ENCODE assay signal across 23 mouse cellular contexts in the genomic region with DNA sequence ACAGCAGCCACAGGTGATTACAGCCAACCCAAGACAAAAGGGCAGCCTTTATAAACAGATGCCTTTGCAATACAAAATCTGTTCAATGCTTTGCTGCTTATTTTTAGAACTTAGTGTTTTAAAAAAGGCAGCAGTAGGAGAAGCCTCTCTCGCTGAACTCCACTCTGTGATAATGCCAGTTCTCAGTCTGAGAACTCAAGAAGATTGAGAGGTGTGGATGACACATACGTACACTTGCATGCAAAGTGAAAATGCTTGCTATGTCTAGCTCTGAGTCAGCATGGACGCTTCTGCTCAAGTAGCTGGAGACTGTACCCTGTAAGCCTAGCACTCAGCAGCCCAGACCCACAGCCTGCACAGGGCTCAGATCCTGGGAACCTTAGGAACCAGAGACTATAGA. TPM values are rescaled to one million over a fixed set of nuclear protein-coding genes. Genes with fewer than 3 reads are reported as not detected.
A peak's percentile ranks its signal among the peaks of the same experiment; 100 is the strongest.
DNase-seq lines count a peak whose midpoint lies in the region; ATAC-seq and TF ChIP-seq lines count a peak whose summit lies in the region.
"Had no signal": no experiment of that assay in that cellular context is flagged by ENCODE, and none has a peak within 500 bp of the region (broad histone marks: within the 10 kb centered on the region; RNA-seq: fewer than 3 reads in every experiment).

No protein-coding gene starts in this region.

- no peaks in the 10 kb centered on the region for H3K27me3 ChIP-seq in heart, embryonic 15.5 days
- H3K27me3 ChIP-seq in CH12.LX (replicated peaks) = no peaks in the 10 kb centered on the region
- H3K27me3 ChIP-seq in liver, embryonic 11.5 days (replicated peaks; ENCODE audit: control insufficient read depth, insufficient read depth, low read length) = no peaks in the 10 kb centered on the region
- H3K27me3 ChIP-seq: forebrain, embryonic 12.5 days; intestine, embryonic 15.5 days; kidney, embryonic 15.5 days; liver, embryonic 13.5 days; lung, embryonic 15.5 days; midbrain, embryonic 13.5 days had no signal

- no peaks in the 10 kb centered on the region for H3K79me2 ChIP-seq in CH12.LX (replicated peaks; ENCODE audit: control insufficient read depth, extremely low read depth, insufficient read depth, poor library complexity, severe bottlenecking)

- no peak for ATAC-seq in heart, embryonic 15.5 days (replicated peaks; ENCODE audit: insufficient number of reproducible peaks, insufficient read depth, low FRiP score, low read depth)
- no peak for ATAC-seq in liver, embryonic 11.5 days (replicated peaks; ENCODE audit: low FRiP score)
- ATAC-seq: CD4-positive, CD25-positive, alpha-beta regulatory T cell, adult 4 months; intestine, embryonic 15.5 days; midbrain, embryonic 13.5 days had no signal

- no peak for TF ChIP-seq POLR2A in CH12.LX (IDR thresholded peaks at IDR 0.05; ENCODE audit: low read depth, low read length)

- 36% methylated on average over 3 of the region's 3 CpGs for WGBS in heart, embryonic 15.5 days
- WGBS in liver, embryonic 11.5 days = 60% methylated on average over 3 of the region's 3 CpGs

- intact Hi-C loops in heart, postnatal 25 days (cut with DNase I) = no loop called here
- intact Hi-C loops in left cerebral cortex, postnatal 14 days (cut with DNase I) = no loop called here

- dilution Hi-C loops in CH12.LX (cut with MboI; ENCODE audit: extremely low pct_ligation_motif_present, extremely low pct_unique_long_range_greater_than_20kb, low sequenced_read_pairs) = no loop called here

- no peak; the same call in 1 of the 2 replicates for TF ChIP-seq RAD21 in CH12.LX (IDR thresholded peaks at IDR 0.05; ENCODE audit: low read depth, low read length)

- no peak overlapping the region for H3K9ac ChIP-seq in heart, embryonic 15.5 days
- no peak overlapping the region for H3K9ac ChIP-seq in CH12.LX (ENCODE audit: insufficient read depth, low read depth)
- H3K9ac ChIP-seq in liver, embryonic 11.5 days (ENCODE audit: low read depth, low read length) = no peak overlapping the region
- H3K9ac ChIP-seq: forebrain, embryonic 12.5 days; hindbrain, embryonic 14.5 days; intestine, embryonic 15.5 days; kidney, embryonic 15.5 days; liver, embryonic 13.5 days; lung, embryonic 15.5 days; midbrain, embryonic 13.5 days had no signal

- no peaks in the 10 kb centered on the region for H3K9me3 ChIP-seq in heart, embryonic 15.5 days (replicated peaks)
- no peaks in the 10 kb centered on the region for H3K9me3 ChIP-seq in CH12.LX (replicated peaks; ENCODE audit: low read length)
- H3K9me3 ChIP-seq in liver, embryonic 11.5 days (ENCODE audit: control insufficient read depth, low read length) = no peaks in the 10 kb centered on the region
- H3K9me3 ChIP-seq: forebrain, embryonic 12.5 days; intestine, embryonic 15.5 days; kidney, embryonic 15.5 days; limb, embryonic 10.5 days; liver, embryonic 13.5 days; lung, embryonic 15.5 days; midbrain, embryonic 13.5 days had no signal

- DNase-seq in heart, postnatal 25 days (ENCODE audit: low spot score) = no peak
- DNase-seq in A20 (ENCODE audit: low read depth, low spot score) (peak; percentile 12), CH12.LX (ENCODE audit: extremely low read depth) (peak; percentile 48)
- peak; percentile 26 to 48 for DNase-seq in left cerebral cortex, postnatal 14 days (ENCODE audit: low spot score in 2 of 2)
- DNase-seq in testis, postnatal 10 days (ENCODE audit: low spot score) = no peak
- DNase-seq in liver, embryonic 11.5 days (ENCODE audit: low spot score) = no peak
- DNase-seq: adrenal gland, adult 8-10 months; cerebellum, adult 11-12 months; cerebellum, postnatal 36 days; gastrocnemius, postnatal 25 days; liver, embryonic 13.5 days; thymus, postnatal 14 days had no signal

- in situ Hi-C loops in CH12.LX (cut with MboI; ENCODE audit: low pct_ligation_motif_present, low pct_unique_long_range_greater_than_20kb, low sequenced_read_pairs) = loop anchor here (5.0 kb wide), 1 partner anchor 175 kb away; no protein-coding TSS in a partner anchor

- no peaks in the 10 kb centered on the region for H3K36me3 ChIP-seq in heart, embryonic 15.5 days
- H3K36me3 ChIP-seq in CH12.LX (replicated peaks in 1 of 2; ENCODE audit: control insufficient read depth in 1 of 2, insufficient read depth in 1 of 2, low read length in 1 of 2) = no peaks in the 10 kb centered on the region
- H3K36me3 ChIP-seq in liver, embryonic 11.5 days (ENCODE audit: control insufficient read depth, insufficient read depth, low read length) = no peaks in the 10 kb centered on the region
- H3K36me3 ChIP-seq: forebrain, embryonic 12.5 days; intestine, embryonic 15.5 days; kidney, embryonic 15.5 days; limb, embryonic 10.5 days; liver, embryonic 13.5 days; lung, embryonic 15.5 days; midbrain, embryonic 13.5 days had no signal

- no peak overlapping the region; the same call in 1 of the 2 replicates for H3K27ac ChIP-seq in heart, embryonic 15.5 days
- H3K27ac ChIP-seq in CH12.LX (ENCODE audit: insufficient read depth, low read depth) = no peak overlapping the region
- no peak overlapping the region for H3K27ac ChIP-seq in liver, embryonic 11.5 days (ENCODE audit: low read depth, low read length)
- H3K27ac ChIP-seq: forebrain, embryonic 12.5 days; hindbrain, embryonic 14.5 days; intestine, embryonic 15.5 days; kidney, embryonic 15.5 days; layer of hippocampus, adult 2 months; limb, embryonic 10.5 days; liver, embryonic 13.5 days; lung, embryonic 15.5 days; midbrain, embryonic 13.5 days had no signal

- H3K4me2 ChIP-seq in heart, embryonic 15.5 days = 0 out of 2 replicates have a peak overlapping the region, but pooled peaks have one; percentile 0
- peak overlapping the region; percentile 63 for H3K4me2 ChIP-seq in CH12.LX (ENCODE audit: insufficient read depth, low read depth, poor library complexity, severe bottlenecking)
- H3K4me2 ChIP-seq in liver, embryonic 11.5 days = no peak overlapping the region
- H3K4me2 ChIP-seq: forebrain, embryonic 12.5 days; hindbrain, embryonic 14.5 days; intestine, embryonic 15.5 days; kidney, embryonic 15.5 days; liver, embryonic 13.5 days; lung, embryonic 15.5 days; midbrain, embryonic 13.5 days had no signal

- H3K4me1 ChIP-seq in heart, embryonic 15.5 days (replicated peaks) = peaks cover 3% of the 10 kb centered on the region; the same call in 1 of the 2 replicates
- peaks cover 0 to 10% of the 10 kb centered on the region in 2 experiments; a peak in 1 of 4 replicates for H3K4me1 ChIP-seq in CH12.LX (ENCODE audit: control insufficient read depth in 1 of 2, insufficient read depth in 2 of 2)
- no peaks in the 10 kb centered on the region for H3K4me1 ChIP-seq in liver, embryonic 11.5 days (replicated peaks; ENCODE audit: control insufficient read depth, insufficient read depth, low read length)
- H3K4me1 ChIP-seq: forebrain, embryonic 12.5 days; intestine, embryonic 15.5 days; kidney, embryonic 15.5 days; limb, embryonic 10.5 days; liver, embryonic 13.5 days; lung, embryonic 15.5 days; midbrain, embryonic 13.5 days had no signal

- no peak for TF ChIP-seq CTCF in CH12.LX (conservative IDR thresholded peaks at IDR 0.05 in 1 of 2, IDR thresholded peaks at IDR 0.05 in 1 of 2; ENCODE audit: low read depth in 2 of 2, low read length in 2 of 2)

- TF ChIP-seq EP300 in CH12.LX (IDR thresholded peaks at IDR 0.05; ENCODE audit: low read length) = 0 out of 2 replicates have a peak, but pooled peaks have one; percentile 23

- no peak overlapping the region for H3K4me3 ChIP-seq in heart, embryonic 15.5 days
- no peak overlapping the region for H3K4me3 ChIP-seq in CH12.LX (replicated peaks in 1 of 3; ENCODE audit: low read depth in 2 of 3, low read length in 2 of 3, poor library complexity in 1 of 3)
- no peak overlapping the region for H3K4me3 ChIP-seq in liver, embryonic 11.5 days (ENCODE audit: low read depth, low read length)
- H3K4me3 ChIP-seq: forebrain, embryonic 12.5 days; intestine, embryonic 15.5 days; kidney, embryonic 15.5 days; layer of hippocampus, adult 2 months; limb, embryonic 10.5 days; liver, embryonic 13.5 days; lung, embryonic 15.5 days; midbrain, embryonic 13.5 days had no signal

TF ChIP-seq in CH12.LX, 34 proteins besides CTCF, POLR2A, EP300 and RAD21:
- TF ChIP-seq MXI1 (IDR thresholded peaks at IDR 0.05; ENCODE audit: low read depth, low read length) (no peak), MAFK (IDR thresholded peaks at IDR 0.05; ENCODE audit: insufficient replicate concordance, low read length) (peak; percentile 51; the same call in 1 of the 2 replicates), ZC3H11A (IDR thresholded peaks at IDR 0.05; ENCODE audit: low read depth, low read length) (no peak), ZNF384 (IDR thresholded peaks at IDR 0.05; ENCODE audit: low read depth, low read length) (no peak), ZMIZ1 (IDR thresholded peaks at IDR 0.05; ENCODE audit: low read depth, low read length) (no peak), IRF4 (IDR thresholded peaks at IDR 0.05; ENCODE audit: low read depth, low read length) (peak; percentile 69; the same call in 1 of the 2 replicates), RCOR1 (conservative IDR thresholded peaks at IDR 0.05; ENCODE audit: low read depth, low read length) (no peak), UBTF (IDR thresholded peaks at IDR 0.05; ENCODE audit: low read depth, low read length) (no peak), ELF1 (IDR thresholded peaks at IDR 0.05; ENCODE audit: low read depth, low read length) (no peak), TBP (conservative IDR thresholded peaks at IDR 0.05; ENCODE audit: low read depth, low read length) (no peak), BHLHE40 (IDR thresholded peaks at IDR 0.05; ENCODE audit: low read depth, low read length) (0 out of 2 replicates have a peak, but pooled peaks have one; percentile 10), ETS1 (conservative IDR thresholded peaks at IDR 0.05; ENCODE audit: low read depth, low read length) (no peak), CHD2 (IDR thresholded peaks at IDR 0.05; ENCODE audit: low read length) (no peak), USF1 (IDR thresholded peaks at IDR 0.05; ENCODE audit: low read depth, low read length) (no peak)

RNA-seq across cellular contexts. Expression of a gene that starts 16.2 kb away (rescaled TPM):
- polyA plus RNA-seq in heart, embryonic 15.5 days (2015; fragmentation: Nextera tagmentation; extraction: Ambion mirVana) = 4.6 and 7.5 TPM in 2 replicates
- total RNA-seq in heart, postnatal 25 days (2021) = 10 to 100 TPM in 1 of 2 experiments, 1 to 10 TPM in 1; 10.0 to 11.6 TPM
- total RNA-seq in CH12.LX (2012; rRNA removed) = not detected in 2 replicates
- not detected in 2 replicates for total RNA-seq in CH12.LX (2014; rRNA removed)
- polyA plus RNA-seq in CH12.LX (2012; ENCODE audit: insufficient read length, low read depth) = 0.13 and 0.14 TPM in 2 replicates
- total RNA-seq in left cerebral cortex, postnatal 14 days (2021) = 10 to 100 TPM; 31.0 to 34.3 TPM
- 4.5 and 5.1 TPM in 2 replicates for polyA plus RNA-seq in liver, embryonic 11.5 days (2014; fragmentation: Nextera tagmentation; extraction: Ambion mirVana)
- total RNA-seq: MEL had no signal

Comparison
In these comparisons a context has a peak if more than half of its experiments do, and no peak if none do; other contexts are left out.
1. DNase-seq: peak in A20 (single experiment), CH12.LX (single experiment) and left cerebral cortex, postnatal 14 days (2 of 2); none in heart, postnatal 25 days (single experiment), testis, postnatal 10 days (single experiment) and liver, embryonic 11.5 days (single experiment).
2. RNA of a gene that starts 16.2 kb away (total RNA-seq): 31.0 to 34.3 TPM in left cerebral cortex, postnatal 14 days and 10.0 to 11.6 TPM in heart, postnatal 25 days; not detected in CH12.LX; every median in the first group is over 10 times any median in the second.